Mouse (Mus musculus): ENCODE results near the gene Clip1.
"Not testable (repeated sequence)": the region's sequence is repeated elsewhere in the genome, so short reads cannot be mapped to it uniquely, and the experiment has no call there.

Gene Clip1

DNA sequence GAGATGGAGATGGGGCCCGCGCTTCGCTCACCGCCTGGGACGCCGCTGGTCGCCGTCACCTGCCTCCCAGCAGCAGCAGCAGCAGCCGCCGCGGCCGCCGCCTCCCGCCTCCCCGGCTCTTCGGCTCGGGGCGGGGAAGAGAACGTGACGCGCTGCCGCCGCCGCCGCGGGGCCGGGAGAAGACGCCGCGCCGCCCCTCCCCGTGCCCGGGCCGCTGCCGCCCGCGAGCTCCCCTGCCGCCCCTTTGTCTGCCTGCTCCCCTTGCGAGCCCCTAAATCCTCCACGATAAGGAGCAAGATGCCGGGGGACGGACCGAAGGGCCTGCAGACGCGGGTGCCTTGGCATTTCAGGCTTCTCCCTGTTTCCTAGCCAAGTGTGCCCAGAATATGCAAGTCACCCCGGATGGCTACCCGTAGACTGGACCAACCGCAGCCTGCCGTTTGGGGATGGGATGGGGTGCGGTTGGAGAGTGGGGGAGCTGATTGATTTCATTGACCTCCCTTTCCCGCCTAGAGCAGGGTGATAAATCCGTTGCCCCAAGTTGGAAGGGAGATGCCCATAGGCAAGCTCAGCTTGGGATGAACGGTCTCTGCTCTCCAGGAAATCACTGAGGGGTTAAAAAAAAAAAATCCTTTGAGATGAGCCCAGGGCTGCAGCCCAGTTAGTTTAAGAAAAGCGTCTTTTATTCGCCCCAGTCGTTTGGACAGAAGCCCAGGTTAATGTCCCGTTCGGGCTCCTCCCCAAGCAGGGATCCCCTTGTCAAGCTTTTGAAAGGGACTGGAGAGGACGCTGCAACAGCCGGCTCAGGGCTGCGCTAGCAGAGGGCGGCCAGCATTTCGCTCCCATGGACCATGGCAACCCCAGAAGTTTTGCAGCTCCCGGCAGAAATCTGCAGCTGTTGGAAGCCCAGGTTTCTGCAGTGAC is at the start of gene Clip1:
Clip1 (minus strand) TSS at position 398 of the 924 bp plus-strand sequence.
- DNase-seq (ENCODE audit: low spot score): peak; percentile 58

DNA sequence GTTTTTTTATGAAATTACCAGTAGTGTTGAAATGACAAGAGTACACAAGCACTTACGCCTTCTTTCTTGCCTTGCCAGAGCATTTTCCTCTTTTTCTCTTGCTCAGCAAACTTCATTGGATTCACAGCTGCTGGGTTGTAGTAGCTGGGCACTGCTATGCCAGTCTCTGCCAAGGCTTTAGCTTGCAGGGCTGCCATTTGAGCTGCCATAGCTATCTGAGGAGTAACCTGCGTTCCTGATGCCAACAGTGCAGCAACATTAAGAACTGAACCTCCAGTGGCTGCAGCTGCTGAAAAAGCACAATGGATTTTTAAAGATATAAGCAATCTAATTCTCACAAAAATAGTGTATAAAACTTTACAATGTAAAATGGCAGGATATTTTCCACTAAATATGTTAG is 46.6 kb upstream of the Clip1 start:
- DNase-seq (ENCODE audit: low spot score): no peak

DNA sequence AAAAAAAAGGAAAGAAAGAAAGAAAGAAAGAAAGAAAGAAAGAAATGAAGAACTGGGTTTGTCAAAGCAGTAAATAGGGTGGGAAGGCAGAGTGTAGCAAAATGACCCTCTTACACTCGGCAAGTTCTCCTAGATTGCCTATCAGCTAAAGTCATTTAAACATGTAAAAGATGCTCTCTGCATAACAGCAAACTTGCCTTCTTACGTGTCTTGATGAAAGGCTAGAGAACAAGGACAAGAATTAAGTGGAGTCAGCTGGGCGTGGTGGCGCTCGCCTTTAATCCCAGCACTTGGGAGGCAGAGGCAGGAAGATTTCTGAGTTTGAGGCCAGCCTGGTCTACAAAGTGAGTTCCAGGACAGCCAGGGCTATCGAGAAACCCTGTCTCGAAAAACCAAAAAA is 39.4 kb upstream of the Clip1 start:
- DNase-seq (ENCODE audit: low spot score): not testable (repeated sequence)

DNA sequence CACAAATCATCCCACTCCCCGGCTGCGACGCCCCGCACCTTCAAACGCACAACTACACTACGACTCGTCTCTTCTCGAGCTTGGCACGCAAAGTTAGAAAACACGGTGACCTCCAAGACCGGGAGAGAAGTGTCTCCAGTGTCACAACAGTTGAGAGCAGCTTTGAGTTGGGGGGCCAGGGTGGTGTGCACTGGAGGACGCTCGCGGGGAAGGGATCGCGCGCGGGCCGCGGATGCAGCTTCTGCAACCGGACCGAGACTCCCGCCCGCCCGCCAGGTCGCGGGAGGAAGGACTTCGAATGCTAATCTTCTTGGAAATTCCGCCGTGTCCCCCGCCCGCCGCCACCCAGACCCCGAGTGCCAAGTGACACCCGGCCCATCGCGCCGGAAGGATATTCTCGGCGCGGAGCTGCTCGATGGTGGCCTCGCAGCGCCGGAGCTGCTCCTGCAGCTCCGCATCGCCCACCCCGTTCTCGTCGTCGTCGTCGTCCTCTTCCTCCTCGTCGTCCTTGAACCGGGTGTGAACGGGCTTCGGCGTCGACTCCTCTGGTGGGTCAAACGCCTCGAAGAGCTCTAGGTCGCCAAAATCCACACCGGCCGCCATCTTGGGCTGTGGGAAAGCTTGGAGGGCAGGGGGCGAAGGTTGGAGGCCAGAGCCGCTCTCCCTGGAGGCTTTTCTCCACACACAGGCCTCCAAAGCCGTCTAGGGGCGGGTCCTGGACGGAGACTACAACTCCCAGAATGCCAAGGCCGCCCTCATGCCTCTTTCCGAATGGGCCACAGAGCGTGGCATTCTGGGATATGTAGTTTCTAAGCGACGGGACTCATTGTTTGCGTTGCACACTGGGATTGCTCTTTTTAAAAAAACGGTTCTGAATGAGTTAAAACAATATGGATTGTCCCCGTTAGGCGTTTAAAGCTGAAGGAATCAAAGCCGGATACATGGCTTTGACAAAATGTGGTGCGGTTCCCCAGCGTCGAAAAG is 36.2 kb upstream of the Clip1 start, which contains the start of gene Zcchc8:
Zcchc8 (minus strand) TSS at position 773 of the 984 bp plus-strand sequence.
- peak; percentile 97 for DNase-seq (ENCODE audit: low spot score)

DNA sequence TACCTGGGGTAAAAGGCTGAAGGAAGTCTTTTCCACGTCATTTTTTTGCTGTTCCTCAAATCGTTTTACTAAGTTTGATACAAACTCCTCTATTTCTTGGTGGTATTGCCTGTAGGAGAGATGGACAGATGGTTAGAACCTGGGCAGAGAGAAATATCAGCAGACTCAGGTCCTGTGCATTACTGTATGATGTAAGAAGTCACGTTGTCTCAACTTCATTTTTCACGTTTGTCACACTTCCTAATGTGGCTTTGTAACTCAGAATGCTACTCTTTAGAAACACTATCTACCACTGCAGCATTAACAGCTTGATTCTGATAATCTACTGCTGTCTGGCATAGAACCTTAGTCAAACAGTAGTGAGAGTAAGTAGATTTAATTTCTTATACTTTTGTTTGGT is 30.2 kb upstream of the Clip1 start:
- no peak for DNase-seq (ENCODE audit: low spot score)

DNA sequence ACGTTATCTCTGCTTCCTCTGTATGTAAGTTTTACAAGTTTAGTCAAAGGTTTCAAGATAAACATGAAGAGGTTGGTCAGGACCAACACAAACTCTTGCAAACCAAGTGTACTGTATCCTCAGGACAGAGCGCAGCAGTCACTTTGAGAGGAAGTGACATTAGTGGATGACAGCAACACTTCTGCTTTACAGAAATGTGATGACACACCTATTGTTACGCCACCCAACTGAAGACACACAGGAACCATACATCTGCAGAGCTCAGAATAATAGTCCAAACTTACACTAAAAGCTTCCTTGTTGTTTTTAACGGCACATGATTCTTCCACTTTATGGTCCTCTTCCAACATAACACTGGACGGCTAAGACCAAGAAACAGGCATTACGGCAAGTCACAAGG is 29.4 kb upstream of the Clip1 start:
- no peak for DNase-seq (ENCODE audit: low spot score)

DNA sequence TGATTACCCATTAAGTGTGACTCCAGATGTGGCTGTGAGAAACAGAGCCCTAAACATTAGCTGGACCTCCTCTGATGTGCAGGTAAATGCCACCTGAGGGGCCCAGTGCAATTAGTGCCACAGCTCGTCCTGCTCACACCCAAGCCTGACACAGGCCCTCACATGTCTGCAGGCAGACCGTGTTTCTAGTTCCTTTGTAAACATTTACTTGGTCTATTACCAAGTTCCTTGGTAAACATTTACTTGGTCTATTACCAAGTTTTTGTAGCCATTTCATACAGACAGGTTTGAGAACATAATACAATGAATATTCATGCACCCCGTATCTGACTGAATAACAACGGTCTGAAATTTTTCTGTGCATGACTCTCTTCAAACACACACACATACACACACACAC is 25.2 kb upstream of the Clip1 start:
- DNase-seq (ENCODE audit: low spot score): no peak

DNA sequence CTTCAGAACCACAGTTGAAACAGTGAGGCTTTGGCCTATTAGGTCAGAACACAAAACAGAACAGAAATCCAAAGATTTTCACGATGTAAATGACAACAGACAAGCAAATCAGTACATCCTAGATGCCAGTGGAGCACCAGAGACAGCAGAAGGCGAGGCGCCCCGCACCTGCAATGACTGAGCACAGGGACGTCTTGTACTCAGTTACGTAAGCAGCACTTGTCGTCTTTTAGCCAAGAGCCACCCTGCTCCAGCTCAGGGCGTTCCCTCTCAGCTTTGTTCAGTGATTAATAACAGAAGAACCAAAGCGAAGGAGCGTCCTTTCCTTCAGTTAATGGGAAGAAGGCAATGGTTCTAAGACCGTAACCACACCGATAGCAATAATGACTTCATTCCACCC is 24.2 kb upstream of the Clip1 start:
- DNase-seq (ENCODE audit: low spot score): no peak

DNA sequence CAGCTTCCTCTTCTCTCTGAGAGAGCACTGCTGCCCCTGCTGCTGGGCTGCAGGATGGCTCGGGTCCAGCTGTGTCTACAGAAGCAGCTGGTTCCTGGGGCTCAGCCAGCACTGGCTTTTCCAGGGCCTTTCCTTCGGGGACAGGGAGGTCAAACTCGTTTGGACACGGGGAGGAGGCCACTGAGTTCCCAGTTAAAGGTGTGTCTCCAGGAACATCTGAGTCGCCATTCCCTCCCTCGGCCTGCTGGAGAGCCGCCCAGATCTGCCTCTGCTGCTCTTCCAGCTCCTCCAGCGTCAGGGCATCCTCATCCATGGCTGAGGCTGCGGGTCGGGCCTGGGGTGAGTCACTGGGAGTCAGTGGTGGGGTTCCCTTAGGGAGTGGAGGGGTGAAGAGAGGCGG is 16.2 kb upstream of the Clip1 start:
- no peak for DNase-seq (ENCODE audit: low spot score)

DNA sequence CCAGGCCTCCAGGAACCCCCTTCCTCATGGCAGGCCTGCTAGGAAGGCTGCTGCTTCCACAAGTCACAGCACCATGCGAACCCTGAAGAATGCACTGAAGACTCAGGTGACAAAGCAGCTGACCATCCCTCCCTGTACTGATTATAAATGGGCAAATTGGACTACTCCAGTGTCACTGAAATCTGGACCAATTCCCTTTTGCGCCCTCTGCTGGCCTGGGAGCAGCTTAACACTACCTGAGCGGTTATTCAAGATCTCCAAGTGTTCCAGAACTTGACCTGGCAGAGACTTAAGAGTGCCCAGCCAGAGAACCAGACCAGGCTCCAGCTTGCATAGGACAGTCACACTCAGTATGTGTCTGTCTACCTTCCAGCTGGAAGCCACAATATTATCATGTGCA is 14.8 kb upstream of the Clip1 start:
- peak; percentile 62 for DNase-seq (ENCODE audit: low spot score)

DNA sequence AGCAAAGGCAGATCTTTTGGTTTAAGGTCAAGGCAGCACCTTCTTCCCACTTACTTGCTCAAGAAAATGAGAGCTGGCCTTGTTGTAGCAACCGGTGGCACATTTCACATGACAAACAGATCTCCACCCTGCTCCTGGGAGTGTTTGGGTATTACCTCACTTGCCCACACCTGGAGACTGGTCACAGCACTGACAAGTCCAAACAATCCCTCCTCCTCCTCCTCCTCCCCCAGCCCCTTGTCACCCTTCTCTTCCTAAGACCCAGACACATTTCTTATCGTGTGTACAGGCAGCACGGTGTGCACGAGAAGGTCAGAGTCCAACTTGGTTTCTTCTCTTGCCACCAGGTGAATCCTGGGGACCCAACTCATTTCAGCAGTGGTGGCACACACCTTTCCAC is 12.5 kb upstream of the Clip1 start:
- no peak for DNase-seq (ENCODE audit: low spot score)

DNA sequence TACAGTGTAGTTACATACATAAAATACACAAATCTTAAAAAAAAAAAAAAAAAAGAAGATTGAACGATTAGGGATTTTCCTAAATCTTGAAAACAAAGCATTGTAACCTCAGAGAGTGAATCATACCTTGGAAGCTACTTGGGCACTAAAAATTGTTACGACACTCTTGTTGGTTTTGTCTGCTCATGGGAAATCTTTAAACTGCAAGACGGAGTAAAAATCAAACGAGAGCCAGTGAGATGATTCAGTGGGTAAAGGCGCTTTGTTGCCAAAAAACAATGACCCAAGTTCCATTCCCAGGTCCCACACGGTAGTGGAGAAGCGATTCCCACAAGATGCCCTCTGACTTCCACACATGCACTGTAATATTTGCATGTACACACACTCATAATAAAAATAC is 11.8 kb upstream of the Clip1 start:
- DNase-seq (ENCODE audit: low spot score): no peak

DNA sequence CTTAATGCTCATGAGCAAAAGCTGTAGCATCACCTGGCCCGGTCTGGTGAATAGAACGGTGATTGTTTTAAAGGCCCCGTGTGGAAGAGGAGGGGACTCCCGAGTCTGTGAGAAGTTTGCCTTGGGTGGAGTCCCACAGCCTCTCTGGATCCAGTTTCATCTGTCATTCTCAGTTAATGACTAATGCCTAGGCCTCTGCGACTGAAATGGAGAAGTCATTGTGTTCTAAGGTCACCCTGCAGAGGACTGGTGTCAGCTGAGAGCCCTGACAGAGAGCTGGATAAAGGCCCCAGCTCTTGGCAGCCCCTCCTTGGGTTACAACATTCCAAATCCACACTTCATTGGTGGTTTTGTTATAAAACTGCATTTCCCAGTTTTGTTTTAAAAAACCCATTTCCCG is 10.1 kb upstream of the Clip1 start:
- no peak for DNase-seq (ENCODE audit: low spot score)

DNA sequence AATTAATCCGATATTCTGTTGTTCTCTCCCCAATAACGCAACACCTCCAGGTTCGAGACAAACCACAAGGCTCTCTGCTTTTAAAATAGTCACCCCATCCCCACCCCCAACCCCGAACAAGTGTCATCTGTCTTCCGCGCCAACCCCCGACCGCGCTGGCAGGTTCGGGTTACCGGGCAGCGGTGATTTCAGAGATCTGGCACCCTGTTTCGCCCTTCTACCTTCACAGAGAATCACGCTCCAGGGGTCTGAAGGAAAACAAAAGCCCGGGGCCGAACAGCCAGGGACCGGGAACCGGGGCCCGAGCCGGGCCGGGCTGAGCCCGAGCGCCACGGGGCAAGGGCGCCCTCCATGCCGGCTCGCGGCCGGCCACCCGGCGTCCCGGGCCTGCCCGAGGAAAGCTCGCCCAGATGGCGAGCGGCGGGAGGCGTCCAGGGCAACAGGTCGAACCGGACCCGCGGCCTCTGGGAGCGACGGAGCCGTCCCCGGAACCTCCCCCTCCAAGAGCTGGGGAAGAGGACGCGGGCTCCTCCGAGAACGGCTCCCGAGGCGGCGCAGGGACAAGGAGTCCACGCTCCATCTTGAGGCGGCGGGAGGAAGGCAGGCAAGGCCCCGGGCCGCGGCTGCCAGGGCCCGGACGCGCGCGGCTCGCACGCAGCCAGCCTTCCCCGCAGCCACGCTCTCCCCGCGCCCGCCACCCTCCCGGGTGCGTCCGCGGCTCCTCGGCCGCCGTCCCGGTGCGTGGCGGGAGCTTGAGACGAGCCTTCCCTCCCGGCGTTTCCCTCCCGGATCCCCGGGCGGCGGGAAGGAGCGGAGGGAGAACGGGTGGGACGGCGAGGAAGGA is 819 bp downstream of the Clip1 start:
- peak; percentile 50 for DNase-seq (ENCODE audit: low spot score)

DNA sequence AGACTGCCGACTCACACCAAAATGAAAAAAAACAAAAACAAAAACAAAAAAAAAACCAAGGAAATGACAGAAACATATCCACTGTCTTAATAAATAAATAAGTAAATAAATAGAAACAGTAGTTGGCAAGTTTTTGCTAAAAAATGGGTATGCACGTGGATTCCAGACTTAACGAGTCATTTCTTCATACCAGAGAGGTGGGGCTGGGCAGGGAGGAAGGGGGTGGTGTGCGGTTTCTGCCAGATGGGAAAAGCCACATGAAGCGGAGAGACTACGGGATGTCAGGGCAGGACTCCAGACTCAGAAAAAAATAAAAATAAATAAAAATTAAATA is 1.4 kb downstream of the Clip1 start:
- no peak for DNase-seq (ENCODE audit: low spot score)

DNA sequence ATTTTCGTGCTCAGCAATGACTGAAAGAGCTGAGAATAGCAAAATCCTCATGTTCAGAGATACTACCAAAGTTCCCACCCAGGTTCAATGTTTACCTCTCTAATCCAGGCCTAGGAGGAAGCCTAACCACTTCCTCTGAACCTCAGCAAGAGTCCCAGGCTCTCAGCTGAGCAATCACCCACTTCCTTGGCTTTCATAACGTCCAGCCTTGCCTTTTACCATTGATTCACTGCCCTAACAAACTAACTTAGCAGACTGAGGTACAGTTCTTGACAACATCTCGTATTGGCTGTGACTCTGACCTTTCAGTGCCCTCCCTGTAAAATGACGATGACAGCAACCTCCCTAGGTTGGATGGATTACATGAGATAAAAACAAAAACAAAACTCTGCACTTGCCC is 2.0 kb downstream of the Clip1 start:
- peak; percentile 64 for DNase-seq (ENCODE audit: low spot score)

DNA sequence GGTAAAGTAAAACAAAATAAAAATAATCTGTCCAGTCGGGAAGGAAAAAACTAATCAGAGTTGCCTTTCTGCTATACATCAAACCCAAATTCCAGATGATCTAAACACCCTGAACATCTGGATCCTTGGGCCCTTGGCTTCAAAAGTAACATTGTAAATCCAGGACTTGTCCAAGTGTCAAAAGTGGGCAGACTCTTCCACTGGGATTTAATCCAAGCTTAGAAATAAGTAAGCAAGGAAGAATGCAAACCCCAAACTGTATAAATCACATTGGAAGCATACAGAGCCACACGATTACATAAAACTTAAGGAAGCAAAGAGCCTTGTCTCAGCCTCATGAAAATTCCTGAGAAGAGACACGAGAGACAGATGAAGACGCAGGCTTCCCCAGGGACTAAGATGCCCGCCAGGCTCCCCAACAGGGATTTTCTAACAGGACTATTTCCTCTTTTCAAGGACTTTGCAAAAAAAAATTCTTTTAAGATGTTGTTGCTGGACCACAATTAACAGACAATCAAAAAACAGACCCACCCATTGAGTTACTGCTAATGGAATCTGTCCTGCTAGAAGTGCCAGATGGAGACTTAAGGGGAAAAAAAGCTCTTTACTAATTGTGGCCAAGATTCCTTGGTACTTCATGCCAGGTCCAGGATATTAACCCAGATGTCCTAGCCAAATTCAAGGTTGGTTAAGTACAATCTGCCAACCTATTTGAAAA is 4.7 kb downstream of the Clip1 start:
- no peak for DNase-seq (ENCODE audit: low spot score)

DNA sequence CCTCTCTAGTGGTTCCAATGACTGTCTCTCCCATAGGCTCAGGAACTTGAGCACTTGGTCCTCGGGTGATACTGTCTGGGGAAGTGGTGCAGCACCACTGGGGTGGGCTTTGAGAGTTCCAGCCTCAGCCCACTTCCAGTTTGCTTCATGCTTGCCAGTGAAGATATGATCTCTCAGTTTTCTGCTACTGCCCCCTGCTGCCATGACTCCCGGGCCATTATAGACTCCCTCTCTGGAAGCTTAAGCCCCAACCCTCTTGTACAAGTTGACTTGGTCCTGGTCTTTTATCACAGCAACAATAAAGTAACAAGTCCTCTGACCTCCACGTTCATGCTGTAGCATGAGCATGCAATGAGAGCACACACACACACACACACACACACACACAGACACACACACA is 5.3 kb downstream of the Clip1 start:
- DNase-seq (ENCODE audit: low spot score): no peak

DNA sequence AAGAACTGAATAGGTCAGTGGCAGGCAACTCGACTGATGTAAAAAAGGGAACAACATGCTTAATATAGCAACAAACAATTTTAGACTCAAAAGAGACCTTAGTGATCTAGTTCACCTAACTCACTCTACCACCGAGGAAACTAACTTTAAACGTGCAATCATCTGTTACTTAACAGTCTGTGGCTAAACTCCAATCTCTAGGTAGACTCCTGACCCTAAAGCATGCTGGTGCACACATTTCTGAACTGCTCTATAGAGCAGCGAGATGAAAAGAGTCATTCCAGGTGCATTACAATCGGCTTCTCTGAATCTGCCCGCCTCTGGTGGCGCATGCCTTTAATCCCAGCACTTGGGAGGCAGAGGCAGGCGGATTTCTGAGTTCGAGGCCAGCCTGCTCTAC is 8.7 kb downstream of the Clip1 start:
- no peak for DNase-seq (ENCODE audit: low spot score)

DNA sequence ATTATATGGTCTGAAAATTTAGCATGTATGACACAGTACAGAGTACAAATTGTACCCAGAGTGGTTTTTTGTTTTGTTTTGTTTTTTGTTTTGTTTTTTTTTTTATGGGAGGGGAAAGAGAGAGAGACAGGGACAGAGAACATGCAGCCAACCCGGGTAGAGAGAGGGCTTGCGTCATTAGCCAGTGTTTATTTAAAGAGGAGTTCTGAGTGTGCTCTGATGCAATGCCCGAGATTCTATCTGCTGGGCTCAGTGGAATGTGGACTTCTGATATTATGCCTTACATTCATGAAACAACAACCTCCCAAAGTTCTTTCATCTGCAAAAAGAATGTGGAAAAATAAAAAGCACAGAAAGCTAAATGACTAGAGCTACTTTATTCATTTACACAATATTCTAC is 9.2 kb downstream of the Clip1 start:
- no peak for DNase-seq (ENCODE audit: low spot score)

DNA sequence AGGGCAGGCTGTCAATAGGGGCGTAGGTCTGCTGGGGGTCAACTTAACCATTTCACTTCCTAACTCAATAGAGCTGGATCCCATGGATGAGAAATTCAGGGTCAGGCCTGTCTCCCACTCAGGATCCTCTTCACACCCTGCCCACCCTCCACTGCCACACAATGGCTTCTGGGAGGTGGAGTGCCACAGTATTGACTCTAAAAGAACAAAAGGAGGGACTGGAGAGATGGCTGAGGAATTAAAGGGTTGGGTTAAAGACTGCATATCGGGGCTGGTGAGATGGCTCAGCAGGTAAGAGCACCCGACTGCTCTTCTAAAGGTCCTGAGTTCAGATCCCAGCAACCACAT is 13.0 kb downstream of the Clip1 start:
- DNase-seq (ENCODE audit: low spot score): no peak
